Mouse (Mus musculus): ENCODE measurements around the gene Hipk3.
A peak's percentile ranks its signal among the peaks of the same experiment; 100 is the strongest.

The Hipk3 gene

DNA sequence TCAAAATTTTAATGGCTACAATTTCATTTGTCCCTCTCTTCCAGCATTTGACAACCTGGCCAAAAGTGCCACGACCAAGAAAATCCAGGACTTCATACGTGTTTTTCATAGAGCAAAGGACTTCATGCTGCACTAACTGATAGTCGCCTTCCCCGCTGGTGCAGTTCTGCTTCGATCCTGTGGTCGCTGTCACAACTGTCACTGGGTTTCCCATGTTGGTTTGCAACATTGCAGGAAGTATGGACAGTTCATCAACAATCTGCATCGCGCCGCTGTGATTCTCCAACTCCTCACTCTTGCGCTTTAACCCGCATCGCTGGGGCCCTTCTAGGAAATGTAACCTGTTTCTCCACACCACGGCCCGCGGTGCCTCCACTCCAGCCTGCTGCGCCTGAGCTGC lies 23.1 kb downstream of the Hipk3 start:
- DNase-seq (ENCODE audit: low spot score in 2 of 2) = no peak

GRCm38 (mm10) chr2:104470536-104470935 lies 23.7 kb downstream of the Hipk3 start:
- no peak for DNase-seq (ENCODE audit: low spot score in 2 of 2)

DNA sequence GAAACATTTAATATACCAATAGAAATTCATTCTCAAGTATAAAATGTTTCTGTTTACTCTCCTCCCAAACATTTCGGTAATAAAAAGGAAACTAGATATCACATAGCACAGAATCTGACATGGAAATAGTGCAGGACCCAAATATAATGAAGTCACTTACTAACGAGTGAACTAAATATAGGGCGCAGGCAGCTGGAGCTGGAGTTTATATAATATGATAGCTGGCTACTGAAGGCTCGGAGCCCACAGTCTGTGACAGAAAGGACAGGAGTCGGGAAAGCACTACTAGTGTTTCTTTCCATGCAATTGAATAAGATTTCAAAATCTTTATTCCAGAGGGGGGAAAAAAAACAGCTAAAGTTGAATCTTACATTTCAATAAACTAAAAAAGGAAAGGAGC lies 25.8 kb downstream of the Hipk3 start:
- DNase-seq (ENCODE audit: low spot score in 2 of 2) = peak in 1 of 2 experiments; percentile 65

DNA sequence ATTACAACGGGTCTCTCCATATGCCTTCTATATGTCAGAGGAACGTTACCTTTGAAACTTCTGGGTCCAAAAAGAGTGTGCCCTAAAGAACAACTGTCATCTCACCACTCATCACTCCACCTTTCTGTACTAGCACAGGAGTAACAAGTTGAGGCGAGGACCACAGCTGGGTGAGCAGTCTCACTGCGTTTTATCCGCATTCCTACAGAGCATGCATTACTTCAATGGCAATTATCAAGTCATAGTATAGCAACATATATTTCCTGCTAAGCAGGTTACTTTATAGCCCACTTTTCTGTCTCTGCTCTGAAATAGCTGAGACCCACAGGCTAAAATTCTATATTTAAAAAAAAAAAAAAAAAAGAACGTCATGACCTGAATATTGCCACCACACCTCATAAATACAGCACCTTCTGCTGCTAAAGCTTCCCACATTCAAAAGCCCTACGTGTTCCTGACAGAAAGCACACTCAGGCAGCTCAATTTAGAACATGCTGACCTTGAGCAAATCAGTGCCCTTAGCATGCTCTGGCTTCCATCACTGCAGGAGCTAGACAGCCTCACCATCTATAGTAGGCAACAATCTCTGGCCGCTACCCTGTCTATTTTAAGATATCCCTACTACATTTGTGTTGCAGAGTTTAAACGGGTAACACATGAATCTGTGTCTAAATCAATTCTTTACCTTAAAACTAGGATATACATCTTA lies 27.2 kb downstream of the Hipk3 start:
- DNase-seq (ENCODE audit: low spot score in 2 of 2) = no peak

DNA sequence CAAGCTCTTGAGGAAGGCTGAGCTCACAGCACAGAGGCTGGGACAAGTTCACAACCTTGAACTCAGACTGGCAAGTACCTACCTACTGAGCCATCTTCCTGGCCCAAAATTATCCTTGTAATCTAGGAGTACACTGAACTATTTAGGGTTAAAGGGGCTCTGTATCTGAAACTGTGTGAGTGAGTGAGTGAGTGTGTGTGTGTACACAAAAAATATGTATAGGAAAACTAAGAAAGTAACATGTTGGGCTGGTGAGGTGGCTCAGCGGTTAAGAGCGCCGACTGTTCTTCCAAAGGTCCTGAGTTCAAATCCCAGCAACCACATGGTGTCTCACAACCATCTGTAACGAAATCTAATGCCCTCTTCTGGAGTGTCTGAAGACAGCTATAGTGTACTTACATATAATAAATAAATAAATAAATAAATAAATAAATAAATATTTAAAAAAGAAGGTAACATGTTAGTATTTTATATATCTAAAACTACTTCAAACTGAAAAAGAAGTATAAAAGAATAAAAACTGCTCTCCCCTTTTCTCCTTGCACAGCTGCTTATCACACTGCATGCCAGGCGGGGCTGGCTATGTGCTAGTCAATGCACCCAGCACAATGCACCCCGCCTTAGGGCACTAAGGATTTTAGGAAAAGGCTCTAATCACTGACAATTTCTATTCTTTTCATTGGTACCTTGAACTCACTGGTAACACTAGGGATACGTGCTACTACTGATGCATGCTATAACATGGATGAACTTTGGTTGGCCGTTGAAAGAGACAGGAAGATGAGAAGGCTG lies 28.4 kb downstream of the Hipk3 start:
- DNase-seq (ENCODE audit: low spot score in 2 of 2) = no peak

DNA sequence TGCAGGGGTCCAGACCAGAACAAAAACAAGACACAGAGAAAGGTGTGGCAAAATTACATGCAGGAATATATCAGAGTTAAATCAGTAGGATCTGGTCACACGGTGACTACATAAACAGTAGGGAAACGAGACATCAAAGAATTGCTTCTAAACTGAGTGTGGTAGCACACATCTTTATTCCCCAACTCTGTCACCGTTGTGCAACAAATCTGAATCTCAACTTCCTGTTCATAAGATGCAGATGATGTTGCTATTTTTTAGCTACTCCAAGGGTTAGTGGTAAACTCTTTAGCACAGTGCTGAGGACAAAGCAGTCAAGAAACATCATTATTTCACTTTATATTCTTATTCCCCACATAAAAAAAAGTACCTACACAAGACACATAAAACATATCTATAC lies 34.2 kb downstream of the Hipk3 start:
- no peak for DNase-seq (ENCODE audit: low spot score in 2 of 2)

GRCm38 (mm10) chr2:104458569-104459332 lies 35.5 kb downstream of the Hipk3 start:
- no peak for DNase-seq (ENCODE audit: low spot score in 2 of 2)

DNA sequence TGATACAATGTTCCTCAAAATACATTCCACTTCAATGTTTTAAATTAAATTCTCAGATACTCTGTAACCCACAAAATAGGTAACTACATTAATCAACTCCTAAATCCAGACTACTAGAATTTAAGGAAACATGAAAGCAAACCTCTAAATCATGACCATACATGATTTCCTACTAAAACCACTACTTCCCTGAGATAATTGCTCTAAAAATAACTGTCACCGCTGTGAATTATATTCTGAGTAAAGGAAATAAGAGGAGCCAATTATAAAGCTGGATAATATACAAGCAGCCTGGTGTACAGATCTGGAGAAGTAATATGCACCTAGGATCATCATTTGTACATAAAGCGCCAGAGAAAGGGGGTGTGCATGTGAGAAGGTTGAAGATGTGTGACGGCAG lies 37.1 kb downstream of the Hipk3 start:
- no peak for DNase-seq (ENCODE audit: low spot score in 2 of 2)

DNA sequence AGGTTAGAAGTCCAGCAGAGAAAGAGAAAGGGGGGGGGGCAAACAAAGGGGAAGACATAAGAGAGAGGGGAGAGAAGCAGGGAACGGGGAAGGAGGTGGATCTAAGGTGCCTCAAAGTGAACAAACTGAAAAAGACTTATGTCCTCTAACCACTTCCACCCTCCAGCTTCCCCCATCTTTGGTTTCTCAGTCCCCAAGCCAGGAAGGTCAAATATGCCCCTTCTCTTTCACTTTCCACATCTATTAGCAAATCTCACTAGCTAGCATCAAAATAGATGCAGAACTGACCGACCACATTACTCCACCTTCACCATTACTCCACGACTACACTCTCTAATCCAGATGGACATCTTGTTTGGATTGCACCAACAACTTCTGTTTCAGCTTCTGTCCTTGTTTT lies 43.6 kb downstream of the Hipk3 start:
- no peak for DNase-seq (ENCODE audit: low spot score in 2 of 2)

- DNase-seq (ENCODE audit: low spot score in 2 of 2) = no peak
These were observed 45.1 kb downstream of the Hipk3 start for GRCm38 (mm10) chr2:104449191-104449590.

GRCm38 (mm10) chr2:104448201-104448600 lies 46.0 kb downstream of the Hipk3 start:
- no peak for DNase-seq (ENCODE audit: low spot score in 2 of 2)

GRCm38 (mm10) chr2:104446016-104446415 lies 48.2 kb downstream of the Hipk3 start:
- no peak for DNase-seq (ENCODE audit: low spot score in 2 of 2)

- DNase-seq (ENCODE audit: low spot score in 2 of 2) = peak; percentile 55 to 80
These were observed 49.5 kb downstream of the Hipk3 start for GRCm38 (mm10) chr2:104444776-104445175.

DNA sequence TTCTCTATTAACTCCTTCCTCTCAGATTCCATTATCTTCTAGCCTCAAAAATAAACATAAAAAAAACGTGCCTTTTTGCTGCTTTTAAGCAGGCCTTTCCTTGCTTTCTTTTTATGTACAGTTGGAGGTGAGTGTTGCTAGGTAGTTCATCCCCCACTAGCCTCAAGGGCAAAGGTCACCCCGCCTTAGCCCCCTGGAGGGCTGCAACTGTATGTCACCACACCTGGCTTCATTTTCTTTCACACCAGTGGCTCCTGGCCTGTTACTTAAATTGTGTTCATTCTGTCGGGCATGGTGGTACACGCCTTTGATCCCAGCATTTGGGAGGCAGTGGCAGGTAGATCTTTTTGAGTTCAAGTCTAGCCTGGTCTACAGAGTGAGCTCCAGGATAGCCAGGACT lies 51.9 kb downstream of the Hipk3 start:
- no peak for DNase-seq (ENCODE audit: low spot score in 2 of 2)

GRCm38 (mm10) chr2:104436226-104436625 lies 58.0 kb downstream of the Hipk3 start:
- DNase-seq (ENCODE audit: low spot score in 2 of 2) = no peak

DNA sequence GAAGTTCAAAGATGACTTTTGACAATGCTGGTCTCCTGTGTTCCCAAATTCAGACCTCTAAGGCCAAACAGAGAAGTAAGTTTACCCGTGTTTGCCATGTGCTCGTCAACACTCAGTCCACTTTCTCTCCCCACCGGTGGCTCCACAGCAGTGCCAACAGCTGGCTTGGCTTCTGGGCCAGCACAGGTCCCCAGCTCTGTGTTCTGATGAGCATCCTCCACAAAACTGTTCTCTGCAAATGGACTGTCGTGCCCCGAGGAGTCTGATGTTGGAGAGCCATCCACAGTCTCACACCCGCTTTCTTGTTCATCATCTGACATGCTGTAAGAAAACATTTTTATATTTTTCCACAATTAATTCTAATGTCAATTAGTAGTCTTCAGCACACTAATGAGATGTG lies 63.2 kb downstream of the Hipk3 start:
- no peak for DNase-seq (ENCODE audit: low spot score in 2 of 2)

DNA sequence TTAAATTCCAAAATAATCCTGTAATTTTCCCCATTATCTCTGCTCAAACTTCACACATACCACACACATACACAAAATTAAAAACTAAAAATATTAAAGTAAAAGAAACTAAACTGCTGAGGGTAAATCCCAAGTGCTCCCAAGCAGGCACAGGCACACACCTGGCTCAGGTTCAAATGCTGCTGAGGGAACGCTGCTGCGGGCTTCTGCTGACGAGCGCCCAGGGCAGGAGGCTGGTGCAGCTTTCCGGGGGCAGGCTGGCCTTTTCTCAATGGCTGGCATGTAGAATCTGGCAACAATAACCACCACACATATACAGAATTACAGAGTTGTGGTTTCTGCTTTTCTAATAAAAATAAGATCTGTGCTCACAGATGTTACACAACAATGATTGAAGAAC lies 63.7 kb downstream of the Hipk3 start:
- DNase-seq (ENCODE audit: low spot score in 2 of 2) = no peak

DNA sequence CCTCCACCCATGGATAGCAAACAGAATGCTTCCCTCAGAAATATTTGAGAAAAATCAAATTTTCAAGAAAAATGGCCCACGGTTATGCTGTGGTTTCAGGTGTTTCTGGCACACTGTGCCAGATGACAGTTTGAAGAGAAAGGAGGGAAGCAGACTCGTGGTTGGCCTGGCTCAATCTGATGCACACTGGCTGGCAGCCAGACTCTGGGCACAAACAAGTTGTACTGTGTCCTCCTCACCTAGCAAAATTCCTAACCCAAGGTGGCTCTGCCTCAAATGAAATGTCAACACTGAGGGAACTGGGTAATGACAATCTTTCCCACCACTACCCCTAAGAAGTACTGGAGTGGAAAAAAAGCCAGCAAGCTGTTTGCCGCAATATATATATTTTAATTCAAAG lies 68.1 kb downstream of the Hipk3 start:
- DNase-seq (ENCODE audit: low spot score in 2 of 2) = no peak

DNA sequence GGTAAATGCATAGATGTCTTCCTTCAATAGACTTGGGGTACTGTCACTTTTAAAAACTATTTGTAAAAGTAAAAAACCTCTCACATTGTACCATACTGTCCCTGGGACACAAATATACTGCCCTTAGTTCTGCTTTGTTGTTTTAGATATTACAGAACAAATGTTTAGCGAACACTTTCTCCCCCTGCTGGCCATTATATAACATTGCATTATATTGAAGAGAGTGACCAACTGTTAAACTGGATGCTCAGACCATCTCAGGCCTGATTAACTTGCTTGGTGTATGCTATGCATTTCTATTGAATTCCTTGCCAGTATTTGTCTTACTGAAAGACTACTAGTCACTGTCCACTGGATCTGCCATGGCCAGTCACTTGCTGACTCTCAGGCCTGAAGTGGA lies 72.0 kb downstream of the Hipk3 start:
- DNase-seq (ENCODE audit: low spot score in 2 of 2) = no peak

DNA sequence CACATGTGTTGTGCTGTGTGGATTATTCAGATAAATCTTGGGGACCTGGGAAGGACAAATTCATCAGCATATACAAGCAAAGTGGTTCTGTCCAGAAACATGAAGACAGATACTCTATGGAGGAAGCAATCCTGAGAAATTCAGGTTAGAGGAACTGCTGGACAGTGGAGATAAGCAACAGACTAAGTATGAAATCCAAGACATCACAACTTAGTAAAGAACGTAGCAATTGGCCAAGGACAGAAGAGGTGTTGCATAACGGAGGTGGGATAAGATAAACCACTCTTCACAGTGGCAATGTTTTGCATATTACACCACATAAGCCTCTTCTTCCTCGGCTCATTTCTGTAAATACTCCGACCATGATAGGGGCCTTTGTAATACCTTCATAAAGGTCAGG lies 73.4 kb downstream of the Hipk3 start:
- DNase-seq (ENCODE audit: low spot score in 2 of 2) = no peak

DNA sequence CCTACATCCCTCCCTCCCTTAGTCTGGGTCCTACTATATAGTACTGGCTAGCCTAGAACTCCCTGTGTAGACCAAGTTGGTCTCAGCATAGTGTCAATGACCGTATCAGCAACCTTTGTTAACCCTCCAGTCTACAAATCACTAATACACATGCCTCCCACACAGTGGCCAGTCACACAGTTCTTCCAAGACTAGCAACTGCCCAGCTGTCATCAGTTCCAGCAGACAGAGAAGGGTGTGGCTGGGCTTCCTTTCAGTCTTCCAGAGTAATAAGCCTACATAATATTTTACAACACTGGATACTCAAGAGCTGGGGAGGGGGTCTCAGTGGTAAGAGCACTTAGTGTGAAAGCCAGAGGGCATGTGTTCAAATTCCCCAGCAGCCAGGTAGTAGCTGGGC lies 74.2 kb downstream of the Hipk3 start:
- no peak for DNase-seq (ENCODE audit: low spot score in 2 of 2)

DNA sequence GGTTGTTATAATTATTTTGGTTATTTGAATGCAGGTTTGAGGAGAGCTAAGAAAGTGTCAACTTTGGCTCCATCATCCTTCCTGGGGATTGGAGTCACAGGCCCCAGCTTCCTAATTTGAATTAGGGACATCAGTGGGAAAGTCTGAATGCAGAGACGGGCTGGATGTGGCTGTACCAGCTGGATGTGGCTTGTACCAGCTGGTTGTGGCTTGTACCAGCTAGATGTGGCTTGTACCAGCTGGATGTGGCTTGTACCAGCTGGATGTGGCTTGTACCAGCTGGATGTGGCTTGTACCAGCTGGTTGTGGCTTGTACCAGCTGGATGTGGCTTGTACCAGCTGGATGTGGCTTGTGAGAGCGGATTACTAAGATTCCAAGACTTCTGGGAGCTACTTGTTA lies 74.8 kb downstream of the Hipk3 start:
- DNase-seq (ENCODE audit: low spot score in 2 of 2) = no peak

- DNase-seq (ENCODE audit: low spot score in 2 of 2) = peak in 1 of 2 experiments; percentile 45
These were observed 81.2 kb downstream of the Hipk3 start for GRCm38 (mm10) chr2:104413011-104413410.
